Mouse (Mus musculus): ENCODE results near the gene Ugt1a6a. TPM values are rescaled to one million over a fixed set of nuclear protein-coding genes. Genes with fewer than 3 reads are reported as not detected.
"Not testable (repeated sequence)": the region's sequence is repeated elsewhere in the genome, so short reads cannot be mapped to it uniquely, and the experiment has no call there.

The Ugt1a6a gene
- polyA plus RNA-seq, 1 experiment from 2014 or later = not detected

GRCm38 (mm10) chr1:88125827-88126360, 8.7 kb upstream of the Ugt1a6a start:
- not testable (repeated sequence) for H3K9ac ChIP-seq (ENCODE audit: low read length); H3K4me3 ChIP-seq (ENCODE audit: low read depth, low read length); ATAC-seq (ENCODE audit: insufficient read depth, low FRiP score, low TSS enrichment); H3K4me1 ChIP-seq (ENCODE audit: control insufficient read depth, insufficient read depth, low read length); H3K27ac ChIP-seq (ENCODE audit: low read depth, low read length); H3K36me3 ChIP-seq (ENCODE audit: control insufficient read depth, insufficient read depth, low read length); DNase-seq (ENCODE audit: low spot score); H3K27me3 ChIP-seq (ENCODE audit: control insufficient read depth, insufficient read depth, low read length); H3K4me2 ChIP-seq (ENCODE audit: low read depth); H3K9me3 ChIP-seq (ENCODE audit: control insufficient read depth, low read length)
- WGBS = 83% methylated on average over 3 of the region's 4 CpGs

DNA sequence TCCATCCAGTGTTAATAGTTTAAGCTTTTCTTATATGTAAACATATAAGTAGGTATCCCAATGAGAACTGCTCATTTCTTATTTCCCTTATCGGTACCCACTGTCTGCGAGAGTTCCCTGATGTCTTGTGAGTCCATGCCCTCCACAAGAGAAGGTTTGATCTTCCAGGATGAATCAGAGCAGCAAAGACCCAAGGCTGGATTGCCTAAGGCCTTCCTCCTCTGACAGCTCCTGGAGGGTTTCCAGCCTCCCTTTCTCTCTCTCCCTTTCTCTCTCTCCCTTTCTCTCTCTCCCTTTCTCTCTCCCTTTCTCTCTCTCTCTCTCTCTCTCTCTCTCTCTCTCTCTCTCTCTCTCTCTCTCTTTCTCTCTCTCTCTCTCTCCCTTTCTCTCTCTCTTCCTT, 5.5 kb upstream of the Ugt1a6a start:
- not testable (repeated sequence) for H3K9me3 ChIP-seq (ENCODE audit: control insufficient read depth, low read length); H3K27ac ChIP-seq (ENCODE audit: low read depth, low read length); H3K9ac ChIP-seq (ENCODE audit: low read length); H3K36me3 ChIP-seq (ENCODE audit: control insufficient read depth, insufficient read depth, low read length); H3K4me1 ChIP-seq (ENCODE audit: control insufficient read depth, insufficient read depth, low read length); H3K4me3 ChIP-seq (ENCODE audit: low read depth, low read length); H3K4me2 ChIP-seq (ENCODE audit: low read depth); DNase-seq (ENCODE audit: low spot score); H3K27me3 ChIP-seq (ENCODE audit: control insufficient read depth, insufficient read depth, low read length); ATAC-seq (ENCODE audit: insufficient read depth, low FRiP score, low TSS enrichment)
- 97% methylated on average over 2 of the region's 2 CpGs for WGBS

GRCm38 (mm10) chr1:88130223-88130622, 4.4 kb upstream of the Ugt1a6a start:
- H3K36me3 ChIP-seq (ENCODE audit: control insufficient read depth, insufficient read depth, low read length); ATAC-seq (ENCODE audit: insufficient read depth, low FRiP score, low TSS enrichment); H3K27ac ChIP-seq (ENCODE audit: low read depth, low read length); H3K4me1 ChIP-seq (ENCODE audit: control insufficient read depth, insufficient read depth, low read length); DNase-seq (ENCODE audit: low spot score); H3K9me3 ChIP-seq (ENCODE audit: control insufficient read depth, low read length); H3K4me2 ChIP-seq (ENCODE audit: low read depth); H3K27me3 ChIP-seq (ENCODE audit: control insufficient read depth, insufficient read depth, low read length); H3K4me3 ChIP-seq (ENCODE audit: low read depth, low read length); H3K9ac ChIP-seq (ENCODE audit: low read length): not testable (repeated sequence)
- WGBS = 88% methylated on average over 1 of the region's 1 CpGs

DNA sequence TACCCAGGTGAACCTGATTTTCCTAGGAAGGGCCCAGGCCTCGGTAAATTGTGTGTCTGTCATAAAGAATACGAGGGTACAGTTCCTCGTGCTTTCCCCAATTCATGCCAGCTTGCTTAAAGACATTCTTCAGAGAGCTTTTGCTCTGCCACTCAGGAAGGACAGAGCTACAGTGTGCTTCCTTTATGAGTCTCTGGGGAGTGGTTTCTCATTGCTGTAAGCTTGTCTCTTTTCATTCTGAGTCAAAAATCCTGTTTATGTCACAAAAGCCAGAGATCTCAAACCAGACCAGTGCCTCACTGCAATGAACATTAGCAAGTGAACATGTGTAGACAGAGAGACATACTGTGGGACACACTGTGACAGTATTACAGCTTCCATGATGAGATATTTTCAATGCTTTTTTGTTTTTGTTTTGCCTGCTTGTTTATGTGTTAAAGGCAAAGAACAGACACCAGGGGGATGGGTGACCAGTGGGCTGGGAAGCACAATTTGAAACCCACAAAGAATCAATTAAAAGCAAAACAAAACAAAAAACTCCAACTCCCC, 627 bp upstream of the Ugt1a6a start:
- DNase-seq (ENCODE audit: low spot score) = no peak
- WGBS = 62% methylated on average over 3 of the region's 3 CpGs
- no peak overlapping the region for H3K27ac ChIP-seq (ENCODE audit: low read depth, low read length)

GRCm38 (mm10) chr1:88135229-88135904, 758 bp downstream of the Ugt1a6a start:
- not testable (repeated sequence) for DNase-seq (ENCODE audit: low spot score); H3K4me2 ChIP-seq (ENCODE audit: low read depth); H3K4me3 ChIP-seq (ENCODE audit: low read depth, low read length); H3K9ac ChIP-seq (ENCODE audit: low read length); H3K4me1 ChIP-seq (ENCODE audit: control insufficient read depth, insufficient read depth, low read length); H3K27me3 ChIP-seq (ENCODE audit: control insufficient read depth, insufficient read depth, low read length); ATAC-seq (ENCODE audit: insufficient read depth, low FRiP score, low TSS enrichment); H3K27ac ChIP-seq (ENCODE audit: low read depth, low read length); H3K36me3 ChIP-seq (ENCODE audit: control insufficient read depth, insufficient read depth, low read length); H3K9me3 ChIP-seq (ENCODE audit: control insufficient read depth, low read length)
- 91% methylated on average over 5 of the region's 6 CpGs for WGBS

More for the DNA sequence above, 627 bp upstream of the Ugt1a6a start:
- 0 out of 2 replicates have a peak, but pooled peaks cover 4% of the 10 kb centered on the region for H3K4me1 ChIP-seq (ENCODE audit: control insufficient read depth, insufficient read depth, low read length)
- ATAC-seq (ENCODE audit: insufficient read depth, low FRiP score, low TSS enrichment) = no peak
- no peaks in the 10 kb centered on the region for H3K9me3 ChIP-seq (ENCODE audit: control insufficient read depth, low read length)
- H3K36me3 ChIP-seq (ENCODE audit: control insufficient read depth, insufficient read depth, low read length) = no peaks in the 10 kb centered on the region
- H3K9ac ChIP-seq (ENCODE audit: low read length) = no peak overlapping the region
- no peak overlapping the region for H3K4me3 ChIP-seq (ENCODE audit: low read depth, low read length)
- H3K27me3 ChIP-seq (ENCODE audit: control insufficient read depth, insufficient read depth, low read length) = no peaks in the 10 kb centered on the region
- H3K4me2 ChIP-seq (ENCODE audit: low read depth) = no peak overlapping the region

- WGBS = 72% methylated on average over 2 of the region's 2 CpGs
- no peak overlapping the region for H3K27ac ChIP-seq (ENCODE audit: low read depth, low read length)
- H3K36me3 ChIP-seq (ENCODE audit: control insufficient read depth, insufficient read depth, low read length) = no peaks in the 10 kb centered on the region
- ATAC-seq (ENCODE audit: insufficient read depth, low FRiP score, low TSS enrichment) (no peak), DNase-seq (ENCODE audit: low spot score) (no peak)
- H3K4me1 ChIP-seq (ENCODE audit: control insufficient read depth, insufficient read depth, low read length) = 0 out of 2 replicates have a peak, but pooled peaks cover 4% of the 10 kb centered on the region
- H3K4me2 ChIP-seq (ENCODE audit: low read depth) = no peak overlapping the region
- no peak overlapping the region for H3K9ac ChIP-seq (ENCODE audit: low read length)
- H3K9me3 ChIP-seq (ENCODE audit: control insufficient read depth, low read length) = no peaks in the 10 kb centered on the region
- no peak overlapping the region for H3K4me3 ChIP-seq (ENCODE audit: low read depth, low read length)
- H3K27me3 ChIP-seq (ENCODE audit: control insufficient read depth, insufficient read depth, low read length) = no peaks in the 10 kb centered on the region
Measured at GRCm38 (mm10) chr1:88136646-88137045, 2.0 kb downstream of the Ugt1a6a start.

DNA sequence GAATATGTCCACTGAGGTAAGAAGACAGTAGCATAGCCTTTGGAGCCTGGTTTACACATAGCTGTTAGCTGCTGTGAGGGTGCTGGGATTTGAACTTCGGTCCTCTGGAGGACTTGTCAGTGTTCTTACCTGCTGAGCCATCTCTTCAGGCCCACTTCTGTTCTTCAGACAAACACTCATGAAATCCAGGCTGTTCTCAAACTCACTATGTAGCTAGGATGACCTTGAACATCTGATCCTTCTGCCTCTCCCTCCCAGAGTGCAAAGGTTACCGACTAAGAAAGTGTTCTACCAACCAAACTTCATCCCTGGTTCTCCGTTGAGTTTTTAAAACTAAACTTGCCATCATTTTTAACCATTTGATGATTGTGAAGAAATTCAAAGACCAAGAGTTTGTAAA, 2.7 kb downstream of the Ugt1a6a start:
- Histone ChIP-seq H3K36me3 (ENCODE audit: control insufficient read depth, insufficient read depth, low read length) (no peaks in the 10 kb centered on the region), H3K27me3 (ENCODE audit: control insufficient read depth, insufficient read depth, low read length) (no peaks in the 10 kb centered on the region), H3K4me1 (ENCODE audit: control insufficient read depth, insufficient read depth, low read length) (0 out of 2 replicates have a peak, but pooled peaks cover 4% of the 10 kb centered on the region), H3K4me2 (ENCODE audit: low read depth) (no peak overlapping the region), H3K9me3 (ENCODE audit: control insufficient read depth, low read length) (no peaks in the 10 kb centered on the region), H3K27ac (ENCODE audit: low read depth, low read length) (no peak overlapping the region), H3K4me3 (ENCODE audit: low read depth, low read length) (no peak overlapping the region), H3K9ac (ENCODE audit: low read length) (no peak overlapping the region)
- DNase-seq (ENCODE audit: low spot score) (no peak), ATAC-seq (ENCODE audit: insufficient read depth, low FRiP score, low TSS enrichment) (no peak)
- 91% methylated on average over 3 of the region's 3 CpGs for WGBS

- H3K27ac ChIP-seq (ENCODE audit: low read depth, low read length) = no peak overlapping the region
- H3K4me3 ChIP-seq (ENCODE audit: low read depth, low read length) = no peak overlapping the region
- WGBS = 88% methylated on average over 1 of the region's 1 CpGs
- H3K27me3 ChIP-seq (ENCODE audit: control insufficient read depth, insufficient read depth, low read length) = no peaks in the 10 kb centered on the region
- H3K9me3 ChIP-seq (ENCODE audit: control insufficient read depth, low read length) = no peaks in the 10 kb centered on the region
- H3K4me2 ChIP-seq (ENCODE audit: low read depth) = no peak overlapping the region
- no peaks in the 10 kb centered on the region for H3K36me3 ChIP-seq (ENCODE audit: control insufficient read depth, insufficient read depth, low read length)
- H3K9ac ChIP-seq (ENCODE audit: low read length) = no peak overlapping the region
- DNase-seq (ENCODE audit: low spot score) = no peak
- ATAC-seq (ENCODE audit: insufficient read depth, low FRiP score, low TSS enrichment) = no peak
- 0 out of 2 replicates have a peak, but pooled peaks cover 4% of the 10 kb centered on the region for H3K4me1 ChIP-seq (ENCODE audit: control insufficient read depth, insufficient read depth, low read length)
Measured at GRCm38 (mm10) chr1:88138145-88138544, 3.5 kb downstream of the Ugt1a6a start.

- H3K4me2 ChIP-seq (ENCODE audit: low read depth); H3K9me3 ChIP-seq (ENCODE audit: control insufficient read depth, low read length); H3K27ac ChIP-seq (ENCODE audit: low read depth, low read length); H3K36me3 ChIP-seq (ENCODE audit: control insufficient read depth, insufficient read depth, low read length); H3K27me3 ChIP-seq (ENCODE audit: control insufficient read depth, insufficient read depth, low read length); ATAC-seq (ENCODE audit: insufficient read depth, low FRiP score, low TSS enrichment); DNase-seq (ENCODE audit: low spot score); H3K4me1 ChIP-seq (ENCODE audit: control insufficient read depth, insufficient read depth, low read length); H3K9ac ChIP-seq (ENCODE audit: low read length); H3K4me3 ChIP-seq (ENCODE audit: low read depth, low read length): not testable (repeated sequence)
- 38% methylated on average over 1 of the region's 1 CpGs for WGBS
Measured at GRCm38 (mm10) chr1:88140492-88140891, 5.9 kb downstream of the Ugt1a6a start.

Measured in neural tube, embryonic 11.5 days (tissue).